In genomic region chr13:48130724-48131123, GRCm38 (mm10) we compare ENCODE assay signal across 9 mouse cellular contexts.
DNase-seq lines count a peak whose midpoint lies in the region; ATAC-seq and TF ChIP-seq lines count a peak whose summit lies in the region.
"Had no signal": no experiment of that assay in that cellular context is flagged by ENCODE, and none has a peak within 500 bp of the region (broad histone marks: within the 10 kb centered on the region; RNA-seq: fewer than 3 reads in every experiment).

No protein-coding gene starts in this region.

- peak; percentile 88 for DNase-seq in ES-CJ7 (ENCODE audit: low read depth, low spot score)
- peak; percentile 8 for DNase-seq in cerebellum, adult 8-10 months
- peak; percentile 49 to 57 for DNase-seq in heart, postnatal 36 days
- DNase-seq in layer of hippocampus, adult 2 months (ENCODE audit: low spot score in 2 of 2): peak; percentile 65 to 78
- peak; percentile 7 to 21 for DNase-seq in lung, adult 18-20 months
- DNase-seq in ovary, postnatal 36 days (ENCODE audit: low spot score): peak; percentile 69

- H3K4me3 ChIP-seq in layer of hippocampus, adult 2 months: peak overlapping the region; percentile 35

- TF ChIP-seq CTCF in layer of hippocampus, adult 2 months (conservative IDR thresholded peaks at IDR 0.05): no peak; the same call in 1 of the 2 replicates

- intact Hi-C loops in heart, postnatal 36 days (cut with DNase I): no loop called here

- ATAC-seq in frontal cortex, adult (ENCODE audit: low TSS enrichment): peak; percentile 50; the same call in 1 of the 2 replicates
- no peak for ATAC-seq in monocyte, adult 5-6 weeks (replicated peaks; ENCODE audit: insufficient number of reproducible peaks, low FRiP score, low TSS enrichment, poor library complexity, severe bottlenecking)

- H3K27ac ChIP-seq in layer of hippocampus, adult 2 months: peak overlapping the region; percentile 83
- H3K27ac ChIP-seq: macrophage had no signal

Comparison
In these comparisons a context has a peak if more than half of its experiments do, and no peak if none do; other contexts are left out.
1. DNase-seq: peak in every context shown above with its lines; median percentile 88 in ES-CJ7; 72 in layer of hippocampus, adult 2 months; 69 in ovary, postnatal 36 days; 53 in heart, postnatal 36 days; 14 in lung, adult 18-20 months; 8 in cerebellum, adult 8-10 months.